Mouse (Mus musculus): Measurements from ENCODE around the gene Lsr.
"Not testable (repeated sequence)": the region's sequence is repeated elsewhere in the genome, so short reads cannot be mapped to it uniquely, and the experiment has no call there.

The Lsr gene

DNA sequence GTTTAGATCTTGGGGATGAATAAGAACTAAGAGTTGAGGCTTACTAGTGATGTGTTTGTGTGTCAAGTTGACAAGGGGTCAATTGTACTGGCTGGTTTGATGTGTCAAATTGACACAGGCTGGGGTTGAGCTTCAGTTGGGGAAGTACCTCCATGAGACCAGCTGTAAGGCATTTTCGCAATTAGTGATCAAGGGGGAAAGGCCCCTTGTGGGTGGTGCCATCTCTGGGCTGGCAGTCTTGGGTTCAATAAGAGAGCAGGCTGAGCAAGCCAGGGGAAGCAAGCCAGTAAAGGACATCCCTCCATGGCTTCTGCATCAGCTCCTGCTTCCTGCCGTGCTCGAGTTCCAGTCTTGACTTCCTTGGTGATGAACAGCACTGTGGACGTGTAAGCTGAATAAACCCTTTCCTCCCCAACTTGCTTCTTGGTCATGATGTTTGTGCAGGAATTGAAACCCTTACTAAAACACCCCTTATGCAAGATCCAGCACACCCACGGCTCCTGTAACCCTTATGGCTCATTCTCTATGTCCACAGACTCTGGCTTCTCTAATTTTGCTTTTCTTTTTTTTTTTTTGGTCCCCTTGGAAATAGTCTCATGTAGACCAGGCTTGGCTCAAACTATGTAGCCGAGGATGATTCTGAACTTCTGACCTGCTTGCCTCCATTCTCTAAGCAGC is 37.7 kb downstream of the Lsr start:
- DNase-seq (ENCODE audit: low read depth, low spot score): not testable (repeated sequence)

DNA sequence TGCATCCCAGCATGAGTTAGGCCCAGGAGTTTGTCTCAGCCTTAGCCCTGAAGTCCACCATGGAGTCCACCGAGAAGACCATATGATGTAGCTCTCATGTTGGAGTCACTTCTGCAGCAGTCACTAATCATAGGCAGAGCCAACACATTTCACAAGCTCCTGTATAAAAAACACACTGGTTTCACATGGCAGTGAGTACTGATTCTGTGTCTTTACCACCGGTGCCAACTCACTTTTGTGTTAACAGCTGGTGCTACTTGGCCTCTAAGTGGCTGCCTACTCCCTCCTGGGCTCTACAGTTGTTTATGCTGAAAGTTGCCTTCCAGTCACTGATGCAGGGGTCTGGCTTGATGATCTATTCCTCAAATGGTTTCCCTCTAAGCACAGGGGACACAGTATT is 48.7 kb downstream of the Lsr start, which contains the start of gene Hamp2:
Hamp2 (minus strand) TSS at position 101 of the 400 bp plus-strand sequence.
- DNase-seq (ENCODE audit: low read depth, low spot score): not testable (repeated sequence)

GRCm38 (mm10) chr7:30924071-30924470 is 49.2 kb downstream of the Lsr start:
- no peak for DNase-seq (ENCODE audit: low read depth, low spot score)

GRCm38 (mm10) chr7:30922490-30922889 is 50.8 kb downstream of the Lsr start:
- DNase-seq (ENCODE audit: low read depth, low spot score): not testable (repeated sequence)

DNA sequence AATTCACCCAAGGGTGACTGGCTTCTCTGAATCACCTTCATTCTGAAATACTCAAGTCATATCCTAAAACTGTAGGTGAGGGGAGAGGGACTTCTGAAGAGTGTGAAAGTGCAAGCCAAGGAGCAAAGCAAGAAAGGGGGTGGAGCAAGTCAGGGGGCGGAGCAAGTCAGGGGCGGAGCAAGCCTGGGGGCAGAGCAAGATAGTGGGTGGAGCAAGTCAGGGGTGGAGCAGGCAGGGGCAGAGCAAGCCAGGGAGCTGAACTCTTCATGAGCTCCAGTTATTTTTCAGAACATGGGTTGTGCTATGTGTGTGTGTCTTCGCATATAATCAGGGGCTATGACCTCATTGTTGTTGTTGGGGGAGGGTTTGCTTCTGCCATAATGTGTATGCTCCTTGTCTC is 53.0 kb downstream of the Lsr start:
- no peak for DNase-seq (ENCODE audit: low read depth, low spot score)

DNA sequence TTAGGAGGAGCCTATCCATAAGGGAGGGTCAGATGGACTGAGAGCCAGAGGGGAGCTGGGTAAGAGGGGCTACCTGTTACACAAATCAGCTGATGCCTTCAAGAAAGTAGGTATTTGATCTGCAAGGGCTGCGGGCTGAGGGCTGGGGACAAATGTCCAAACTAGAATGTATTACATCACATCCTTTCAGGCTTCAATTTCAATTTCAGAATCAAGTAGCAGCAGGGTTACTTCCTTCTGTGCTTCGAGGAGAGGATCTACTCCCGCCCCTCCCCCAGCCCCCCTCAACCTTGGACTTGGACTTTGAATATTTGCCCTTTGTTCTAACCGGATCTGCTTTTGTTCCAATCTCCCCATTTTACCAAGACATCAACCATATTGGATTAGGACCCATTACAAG is 56.0 kb downstream of the Lsr start:
- DNase-seq (ENCODE audit: low read depth, low spot score): no peak

DNA sequence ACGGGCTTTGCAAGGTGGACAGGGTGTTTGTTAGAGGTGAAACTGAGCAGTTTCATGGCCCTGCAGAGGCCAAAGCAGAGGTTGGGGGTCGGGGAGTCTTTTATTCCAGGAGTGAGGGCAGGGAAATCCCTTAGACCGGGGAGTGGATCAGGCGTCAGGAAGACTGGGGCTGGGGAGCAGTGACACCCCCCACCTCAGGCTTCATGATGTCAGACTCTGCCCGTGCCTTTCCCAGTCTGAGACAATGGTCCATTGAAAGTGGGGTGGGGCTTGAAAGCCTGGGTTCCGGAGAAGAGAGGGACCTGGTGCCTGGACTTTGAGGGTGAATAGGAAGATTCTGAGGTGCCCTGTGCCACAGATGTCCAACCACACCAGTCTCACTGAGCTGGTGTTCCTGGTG is 56.6 kb downstream of the Lsr start:
- DNase-seq (ENCODE audit: low read depth, low spot score): no peak

- no peak for DNase-seq (ENCODE audit: low read depth, low spot score)
Observed at GRCm38 (mm10) chr7:30914732-30915131, 58.5 kb downstream of the Lsr start, which contains the start of gene Mag. Gene Mag, minus strand, starts transcription at chr7:30914873.

DNA sequence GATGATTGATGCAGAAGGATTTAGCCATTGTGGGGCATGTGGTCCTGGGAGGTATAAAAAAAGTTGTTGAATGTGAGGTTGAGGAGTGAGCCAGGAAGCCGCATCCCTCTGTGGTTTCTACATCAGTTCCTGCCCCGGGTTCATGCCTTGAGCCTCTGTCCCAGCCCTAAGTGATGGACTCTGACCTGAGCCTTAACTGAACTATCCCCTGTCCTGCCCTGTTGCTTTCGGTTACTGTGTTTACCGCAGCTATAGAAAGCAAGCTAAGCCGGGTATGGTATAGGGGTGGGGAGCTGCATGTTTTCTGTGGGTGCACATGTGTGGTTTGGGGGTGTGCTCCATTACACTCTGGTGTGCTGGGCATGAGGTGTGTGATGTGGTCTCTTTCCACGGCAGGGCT is 63.5 kb downstream of the Lsr start:
- no peak for DNase-seq (ENCODE audit: low read depth, low spot score)

DNA sequence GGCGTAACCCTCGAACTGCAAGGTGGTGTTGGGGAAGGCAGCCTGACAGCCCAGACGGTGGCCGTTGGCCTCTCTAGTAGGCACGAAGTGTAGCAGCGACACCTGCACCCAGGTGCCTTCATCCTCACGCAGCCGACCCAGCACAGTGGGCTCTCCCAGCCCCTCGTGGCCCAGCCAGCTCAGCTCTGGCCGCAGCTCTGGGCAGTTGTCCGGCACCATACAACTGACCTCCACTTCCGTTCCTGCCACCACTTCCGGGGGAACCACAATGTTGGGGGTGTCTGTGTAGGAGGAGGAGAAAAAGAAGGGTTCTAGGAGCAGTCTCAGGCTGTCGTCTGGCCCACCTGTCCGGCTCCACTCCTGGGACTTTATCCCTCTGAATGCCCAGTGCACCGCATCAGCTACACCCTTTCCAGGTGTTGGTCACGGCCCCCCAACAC is 64.3 kb downstream of the Lsr start:
- no peak for DNase-seq (ENCODE audit: low read depth, low spot score)

DNA sequence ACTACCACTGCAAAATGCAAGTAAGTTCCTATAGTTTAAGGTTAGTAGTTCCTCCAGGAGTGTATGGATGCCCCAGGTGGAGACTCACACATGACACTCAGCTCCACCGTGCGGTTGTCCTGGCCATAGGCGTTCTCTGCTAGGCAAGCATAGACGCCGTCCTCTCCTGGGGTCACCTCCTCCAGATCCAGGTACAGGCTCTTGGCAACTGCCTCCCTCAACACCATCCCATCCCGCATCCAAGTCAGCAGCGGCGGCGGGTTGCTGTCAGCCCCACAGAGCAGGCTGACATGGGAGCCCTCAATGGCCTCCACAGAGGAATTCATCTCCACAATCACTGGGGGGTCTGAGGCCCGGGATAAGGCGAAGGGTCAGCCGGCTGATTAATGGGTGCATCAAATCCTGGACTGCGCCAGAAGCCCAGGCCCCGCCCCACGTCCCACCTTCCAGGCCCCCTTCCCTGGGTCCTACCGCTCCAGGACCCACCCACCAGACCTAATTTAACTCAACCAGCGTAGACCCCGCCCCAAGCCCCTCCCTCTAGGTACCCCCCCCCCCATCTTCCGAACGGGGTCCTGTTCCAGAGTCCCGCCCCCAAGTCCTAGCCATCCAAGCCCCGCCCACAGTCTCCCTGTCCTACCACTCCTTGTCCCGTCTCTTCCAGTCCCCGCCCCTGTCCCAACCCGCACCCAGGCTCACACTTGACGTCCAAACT is 64.8 kb downstream of the Lsr start:
- no peak for DNase-seq (ENCODE audit: low read depth, low spot score)
